ENCODE assay signal across 9 mouse cellular contexts in genomic region chr4:154837170-154837569, GRCm38 (mm10). TPM values are rescaled to one million over a fixed set of nuclear protein-coding genes. Genes with fewer than 3 reads are reported as not detected.
DNase-seq lines count a peak whose midpoint lies in the region; ATAC-seq and TF ChIP-seq lines count a peak whose summit lies in the region.
"Had no signal": no experiment of that assay in that cellular context is flagged by ENCODE, and none has a peak within 500 bp of the region (broad histone marks: within the 10 kb centered on the region; RNA-seq: fewer than 3 reads in every experiment).

Gene Ttc34 (plus strand): TSS chr4:154837459.

- intact Hi-C loops in heart, adult 2 months (cut with DNase I): no loop called here

- H3K9ac ChIP-seq in heart, adult 2 months (ENCODE audit: low read depth, low read length): no peak within 1 kb of the TSS
- no peak within 1 kb of the TSS for H3K9ac ChIP-seq in heart, embryonic 12.5 days
- H3K9ac ChIP-seq in hindbrain, embryonic 16.5 days (ENCODE audit: low read depth, low read length): no peak within 1 kb of the TSS
- no peak within 1 kb of the TSS for H3K9ac ChIP-seq in limb, embryonic 12.5 days (replicated peaks)

- TF ChIP-seq CTCF in heart, adult 2 months (IDR thresholded peaks at IDR 0.05): peak; percentile 93

- 50% methylated on average over 2 of the region's 2 CpGs for WGBS in heart, adult 2 months
- WGBS in heart, embryonic 12.5 days: 55% methylated on average over 2 of the region's 2 CpGs
- WGBS in hindbrain, embryonic 16.5 days: 59% methylated on average over 2 of the region's 2 CpGs
- WGBS in limb, embryonic 12.5 days: 74% methylated on average over 2 of the region's 2 CpGs

- H3K27ac ChIP-seq in heart, adult 2 months: no peak within 1 kb of the TSS
- no peak within 1 kb of the TSS for H3K27ac ChIP-seq in heart, embryonic 12.5 days (ENCODE audit: poor library complexity, severe bottlenecking)
- H3K27ac ChIP-seq in hindbrain, embryonic 16.5 days (ENCODE audit: low read depth, low read length): no peak within 1 kb of the TSS
- no peak within 1 kb of the TSS for H3K27ac ChIP-seq in limb, embryonic 12.5 days

- no peaks in the 10 kb centered on the region for H3K4me1 ChIP-seq in heart, adult 2 months (ENCODE audit: control insufficient read depth, insufficient read depth, low read length)
- H3K4me1 ChIP-seq in heart, embryonic 12.5 days (replicated peaks): no peaks in the 10 kb centered on the region
- peaks cover 1% of the 10 kb centered on the region; the same call in 1 of the 2 replicates for H3K4me1 ChIP-seq in hindbrain, embryonic 16.5 days (ENCODE audit: control insufficient read depth, insufficient read depth, low read depth, low read length)
- H3K4me1 ChIP-seq in limb, embryonic 12.5 days (replicated peaks): peaks cover 19% of the 10 kb centered on the region

- no peak for ATAC-seq in heart, embryonic 12.5 days (ENCODE audit: insufficient number of reproducible peaks, low FRiP score)
- ATAC-seq in hindbrain, embryonic 16.5 days: peak; percentile 62; the same call in 1 of the 2 replicates
- peak; percentile 26; the same call in 1 of the 2 replicates for ATAC-seq in limb, embryonic 12.5 days (ENCODE audit: insufficient number of reproducible peaks, insufficient read depth, low FRiP score, low TSS enrichment, low read depth)

- H3K79me2 ChIP-seq in heart, adult 2 months (replicated peaks; ENCODE audit: control insufficient read depth, insufficient read depth, low read length): no peaks in the 10 kb centered on the region

- TF ChIP-seq EP300 in heart, adult 2 months (IDR thresholded peaks at IDR 0.05; ENCODE audit: insufficient read depth, low read depth, low read length): 0 out of 2 replicates have a peak, but pooled peaks have one; percentile 17

- DNase-seq in heart, adult 2 months: peak; percentile 53 to 74
- peak; percentile 72 to 78 for DNase-seq in adrenal gland, adult 18-20 months (ENCODE audit: low spot score in 2 of 2)
- DNase-seq in embryo, embryonic 11.5 days (ENCODE audit: low read depth, low spot score): peak; percentile 66
- peak; percentile 61 for DNase-seq in naive thymus-derived CD4-positive, alpha-beta T cell, adult 2 months (ENCODE audit: low read depth)
- peak; percentile 11 to 67 for DNase-seq in thymus, postnatal 10 days (ENCODE audit: low spot score in 2 of 2)

- no peaks in the 10 kb centered on the region for H3K36me3 ChIP-seq in heart, adult 2 months (ENCODE audit: control insufficient read depth, insufficient read depth, low read length)
- no peaks in the 10 kb centered on the region for H3K36me3 ChIP-seq in heart, embryonic 12.5 days
- H3K36me3 ChIP-seq in hindbrain, embryonic 16.5 days (ENCODE audit: control insufficient read depth, insufficient read depth, low read length): no peaks in the 10 kb centered on the region
- no peaks in the 10 kb centered on the region for H3K36me3 ChIP-seq in limb, embryonic 12.5 days

- H3K4me3 ChIP-seq in heart, adult 2 months: no peak within 1 kb of the TSS
- no peak within 1 kb of the TSS for H3K4me3 ChIP-seq in heart, embryonic 12.5 days
- H3K4me3 ChIP-seq in hindbrain, embryonic 16.5 days (ENCODE audit: low read length): no peak within 1 kb of the TSS
- no peak within 1 kb of the TSS for H3K4me3 ChIP-seq in limb, embryonic 12.5 days (replicated peaks)
- H3K4me3 ChIP-seq: megakaryocyte, embryonic 14.5 days had no signal

- H3K4me2 ChIP-seq in heart, embryonic 12.5 days: no peak within 1 kb of the TSS
- no peak within 1 kb of the TSS for H3K4me2 ChIP-seq in hindbrain, embryonic 16.5 days (ENCODE audit: low read length)
- H3K4me2 ChIP-seq in limb, embryonic 12.5 days: no peak within 1 kb of the TSS

- no peaks in the 10 kb centered on the region for H3K9me3 ChIP-seq in heart, embryonic 12.5 days (replicated peaks)
- no peaks in the 10 kb centered on the region for H3K9me3 ChIP-seq in hindbrain, embryonic 16.5 days (ENCODE audit: control insufficient read depth, low read length)
- H3K9me3 ChIP-seq in limb, embryonic 12.5 days: no peaks in the 10 kb centered on the region
- H3K9me3 ChIP-seq: megakaryocyte, embryonic 14.5 days had no signal

- no peak for TF ChIP-seq POLR2A in heart, adult 2 months (IDR thresholded peaks at IDR 0.05; ENCODE audit: insufficient read depth, low read depth, low read length)

- no peaks in the 10 kb centered on the region for H3K27me3 ChIP-seq in heart, adult 2 months (ENCODE audit: control insufficient read depth, insufficient read depth, low read length)
- H3K27me3 ChIP-seq in heart, embryonic 12.5 days (replicated peaks): peaks cover 36% of the 10 kb centered on the region
- H3K27me3 ChIP-seq in hindbrain, embryonic 16.5 days (replicated peaks; ENCODE audit: control insufficient read depth, insufficient read depth, low read length): peaks cover 9% of the 10 kb centered on the region
- peaks cover 11% of the 10 kb centered on the region for H3K27me3 ChIP-seq in limb, embryonic 12.5 days

RNA-seq across cellular contexts. Expression of gene Ttc34, which starts in this region (rescaled TPM):
- under 1 TPM; 0.09 to 0.10 TPM for total RNA-seq in heart, adult 2 months (2021)
- polyA plus RNA-seq in heart, adult 2 months (2012; rRNA removed): 0.12 and 0.31 TPM in 2 replicates
- 0.11 and 0.62 TPM in 2 replicates for polyA plus RNA-seq in heart, embryonic 12.5 days (2016; fragmentation: Nextera tagmentation; extraction: Ambion mirVana)
- total RNA-seq in adrenal gland, adult 18-20 months (2021): under 1 TPM in 1 of 2 experiments, not detected in 1; 0.20 TPM
- polyA plus RNA-seq in hindbrain, embryonic 16.5 days (2015; fragmentation: Nextera tagmentation; extraction: Ambion mirVana): 2.0 and 2.3 TPM in 2 replicates
- 0.23 and 0.54 TPM in 2 replicates for polyA plus RNA-seq in limb, embryonic 12.5 days (2016; fragmentation: Nextera tagmentation; extraction: Ambion mirVana)

Comparison
In these comparisons a context has a peak if more than half of its experiments do, and no peak if none do; other contexts are left out.
1. Peak in DNase-seq in heart, adult 2 months; RNA of the gene not detected or under 1 TPM.
2. Peak in DNase-seq in adrenal gland, adult 18-20 months; RNA of the gene not detected or under 1 TPM.
3. Peak in ATAC-seq in limb, embryonic 12.5 days; RNA of the gene not detected or under 1 TPM.